Mouse (Mus musculus) thymus, adult 2 months (tissue): ENCODE results near the gene Hspa1a. TPM values are rescaled to one million over a fixed set of nuclear protein-coding genes. Genes with fewer than 3 reads are reported as not detected.

Experiments used
- DNase-seq: peaks from one replicate; pipeline ENCODE4 v3.0.0; 2021
- H3K27ac ChIP-seq: fragments of 200-500 bp; 2 replicates; pipeline ENCODE4 v1.5.1; 2012; ENCODE audit warnings: low read length, control low read depth; ENCODE audit not compliant: control insufficient read depth, insufficient read depth
- H3K27me3 ChIP-seq: fragments of 200-500 bp; 2 replicates; pipeline ENCODE4 v1.6.1; 2012; ENCODE audit warnings: mild to moderate bottlenecking, low read length, moderate library complexity, mixed read lengths; ENCODE audit not compliant: control insufficient read depth, insufficient read depth
- H3K36me3 ChIP-seq: fragments of 200-500 bp; 2 replicates; pipeline ENCODE4 v1.6.1; 2012; ENCODE audit warnings: mild to moderate bottlenecking, low read length, moderate library complexity; ENCODE audit not compliant: control insufficient read depth, insufficient read depth
- H3K4me1 ChIP-seq: fragments of 200-500 bp; replicated peaks from 2 replicates; pipeline ENCODE4 v1.6.1; 2012; ENCODE audit warnings: low read length; ENCODE audit not compliant: control insufficient read depth, insufficient read depth
- H3K4me3 ChIP-seq: fragments of 200-500 bp; 2 replicates; pipeline ENCODE4 v1.5.1; 2012; ENCODE audit warnings: mild to moderate bottlenecking, low read length, control low read depth, moderate library complexity; ENCODE audit not compliant: control insufficient read depth, insufficient read depth
- CTCF ChIP-seq: fragments of 200-500 bp; IDR thresholded peaks from 2 replicates; pipeline ENCODE4 v1.5.1; 2012; ENCODE audit warnings: mild to moderate bottlenecking, control low read depth, low read length, moderate library complexity, borderline replicate concordance; ENCODE audit not compliant: control insufficient read depth, poor library complexity, insufficient read depth; ENCODE audit errors: extremely low read depth
- POLR2A ChIP-seq: fragments of 200-500 bp; IDR thresholded peaks from 2 replicates; pipeline ENCODE4 v1.6.1; 2012; ENCODE audit warnings: mild to moderate bottlenecking, low read length, control low read depth, moderate library complexity; ENCODE audit not compliant: control insufficient read depth, poor library complexity, insufficient read depth; ENCODE audit errors: extremely low read depth
- WGBS: fragments of 180-500 bp; shearing (Covaris S2); methylation state at CpG from one replicate; pipeline ENCODE4 v1.1.7; 2018; 5-methylcytosine and 5-hydroxymethylcytosine counted together
- polyA plus RNA-seq: library from polyadenylated mRNA; depleted of rRNA; stranded (reverse); fragments of >200 nt; gene quantifications from 2 replicates; pipeline ENCODE4 v1.2.3, GENCODE M21; 2012

Gene Hspa1a
- polyA plus RNA-seq, 1 experiment = 12.2 TPM

GRCm38 (mm10) chr17:35016791-35017705, 45.1 kb upstream of the Hspa1a start:
- no peak for TF ChIP-seq CTCF
- no peak for TF ChIP-seq POLR2A
- no peaks in the 10 kb centered on the region for H3K27me3 ChIP-seq
- H3K27ac ChIP-seq = no peak overlapping the region
- peaks cover 14% of the 10 kb centered on the region for H3K36me3 ChIP-seq
- WGBS = 79% methylated on average over 10 of the region's 10 CpGs
- H3K4me3 ChIP-seq = no peak overlapping the region
- DNase-seq = no peak
- peaks cover 17% of the 10 kb centered on the region for H3K4me1 ChIP-seq

- Histone ChIP-seq H3K27ac (no peak within 1 kb of the TSS), H3K4me3 (no peak within 1 kb of the TSS), H3K4me1 (peaks cover 16% of the 10 kb centered on the region), H3K27me3 (no peaks in the 10 kb centered on the region), H3K36me3 (peaks cover 19% of the 10 kb centered on the region)
- whole genome bisulfite sequencing = 69% methylated on average over 12 of the region's 12 CpGs
- DNase-seq = no peak
- TF ChIP-seq CTCF (no peak), POLR2A (no peak)
Measured at GRCm38 (mm10) chr17:35016376-35016775, 44.4 kb upstream of the Hspa1a start, which contains the start of gene Vwa7. Gene Vwa7, plus strand, starts transcription at chr17:35016579.

- peaks cover 28% of the 10 kb centered on the region for H3K36me3 ChIP-seq
Measured at GRCm38 (mm10) chr17:35015296-35015695, 43.3 kb upstream of the Hspa1a start.

GRCm38 (mm10) chr17:35013221-35013620, 41.3 kb upstream of the Hspa1a start:
- H3K4me3 ChIP-seq = no peak overlapping the region
- 89% methylated on average over 6 of the region's 6 CpGs for WGBS
- no peak for DNase-seq

More at GRCm38 (mm10) chr17:35015296-35015695, 43.3 kb upstream of the Hspa1a start:
- WGBS = 97% methylated on average over 16 of the region's 16 CpGs
- DNase-seq = no peak
- H3K27me3 ChIP-seq = no peaks in the 10 kb centered on the region
- no peak for TF ChIP-seq CTCF
- H3K4me3 ChIP-seq = no peak overlapping the region
- H3K4me1 ChIP-seq = peaks cover 14% of the 10 kb centered on the region
- H3K27ac ChIP-seq = no peak overlapping the region

GRCm38 (mm10) chr17:35012430-35012829, 40.5 kb upstream of the Hspa1a start:
- WGBS = 93% methylated on average over 13 of the region's 13 CpGs
- H3K27me3 ChIP-seq = no peaks in the 10 kb centered on the region
- no peak overlapping the region for H3K27ac ChIP-seq
- H3K36me3 ChIP-seq = peaks cover 29% of the 10 kb centered on the region
- peaks cover 14% of the 10 kb centered on the region for H3K4me1 ChIP-seq
- TF ChIP-seq POLR2A (no peak), CTCF (no peak)
- DNase-seq = no peak
- no peak overlapping the region for H3K4me3 ChIP-seq

More at GRCm38 (mm10) chr17:35013221-35013620, 41.3 kb upstream of the Hspa1a start:
- Histone ChIP-seq H3K36me3 (peaks cover 29% of the 10 kb centered on the region), H3K27ac (no peak overlapping the region), H3K4me1 (peaks cover 14% of the 10 kb centered on the region), H3K27me3 (no peaks in the 10 kb centered on the region)
- TF ChIP-seq POLR2A = no peak
- no peak for TF ChIP-seq CTCF

- Histone ChIP-seq H3K27me3 (no peaks in the 10 kb centered on the region), H3K4me3 (no peak overlapping the region), H3K4me1 (peaks cover 4% of the 10 kb centered on the region), H3K27ac (no peak overlapping the region), H3K36me3 (peaks cover 29% of the 10 kb centered on the region)
- DNase-seq = no peak
- 92% methylated on average over 8 of the region's 8 CpGs for WGBS
- TF ChIP-seq POLR2A (no peak), CTCF (no peak)
Measured at GRCm38 (mm10) chr17:35011440-35011839, 39.5 kb upstream of the Hspa1a start.

- TF ChIP-seq CTCF = no peak
- no peak for TF ChIP-seq POLR2A
- Histone ChIP-seq H3K27me3 (no peaks in the 10 kb centered on the region), H3K4me1 (no peaks in the 10 kb centered on the region), H3K27ac (no peak overlapping the region), H3K36me3 (peaks cover 39% of the 10 kb centered on the region), H3K4me3 (no peak overlapping the region)
- 98% methylated on average over 7 of the region's 7 CpGs for WGBS
- no peak for DNase-seq
Measured at GRCm38 (mm10) chr17:35009586-35009985, 37.6 kb upstream of the Hspa1a start.
